Mouse (Mus musculus): Measurements from ENCODE around the gene Veph1.
"Not testable (repeated sequence)": the region's sequence is repeated elsewhere in the genome, so short reads cannot be mapped to it uniquely, and the experiment has no call there.

The Veph1 gene

GRCm38 (mm10) chr3:66296545-66296944 lies at the start of gene Veph1:
Veph1 (minus strand) TSS chr3:66296837.
- no peak for DNase-seq (ENCODE audit: low spot score in 2 of 2)

- DNase-seq (ENCODE audit: low spot score in 2 of 2): no peak
These were observed 44.1 kb upstream of the Veph1 start for GRCm38 (mm10) chr3:66340742-66341141.

GRCm38 (mm10) chr3:66332401-66332729 lies 35.7 kb upstream of the Veph1 start:
- DNase-seq (ENCODE audit: low spot score in 2 of 2): no peak

GRCm38 (mm10) chr3:66331592-66332400 lies 35.2 kb upstream of the Veph1 start:
- DNase-seq (ENCODE audit: low spot score in 2 of 2): peak; percentile 9 to 32

GRCm38 (mm10) chr3:66330896-66331579 lies 34.4 kb upstream of the Veph1 start:
- no peak for DNase-seq (ENCODE audit: low spot score in 2 of 2)

GRCm38 (mm10) chr3:66325962-66326834 lies 29.6 kb upstream of the Veph1 start:
- DNase-seq (ENCODE audit: low spot score in 2 of 2): no peak

GRCm38 (mm10) chr3:66325486-66325951 lies 28.9 kb upstream of the Veph1 start:
- DNase-seq (ENCODE audit: low spot score in 2 of 2): no peak

GRCm38 (mm10) chr3:66314793-66315715 lies 18.4 kb upstream of the Veph1 start:
- DNase-seq (ENCODE audit: low spot score in 2 of 2): no peak

GRCm38 (mm10) chr3:66310586-66310985 lies 13.9 kb upstream of the Veph1 start:
- no peak for DNase-seq (ENCODE audit: low spot score in 2 of 2)

GRCm38 (mm10) chr3:66309531-66309930 lies 12.9 kb upstream of the Veph1 start:
- DNase-seq (ENCODE audit: low spot score in 2 of 2): no peak

GRCm38 (mm10) chr3:66295236-66295635 lies 1.4 kb downstream of the Veph1 start:
- no peak for DNase-seq (ENCODE audit: low spot score in 2 of 2)

GRCm38 (mm10) chr3:66294729-66295128 lies 1.9 kb downstream of the Veph1 start:
- no peak for DNase-seq (ENCODE audit: low spot score in 2 of 2)

GRCm38 (mm10) chr3:66292356-66292946 lies 4.2 kb downstream of the Veph1 start:
- no peak for DNase-seq (ENCODE audit: low spot score in 2 of 2)

GRCm38 (mm10) chr3:66263270-66263669 lies 33.4 kb downstream of the Veph1 start:
- no peak for DNase-seq (ENCODE audit: low spot score in 2 of 2)

- DNase-seq (ENCODE audit: low spot score in 2 of 2): no peak
These were observed 34.3 kb downstream of the Veph1 start for GRCm38 (mm10) chr3:66262319-66262718.

GRCm38 (mm10) chr3:66254504-66255105 lies 42.0 kb downstream of the Veph1 start:
- DNase-seq (ENCODE audit: low spot score in 2 of 2): no peak

GRCm38 (mm10) chr3:66251842-66252241 lies 44.8 kb downstream of the Veph1 start:
- DNase-seq (ENCODE audit: low spot score in 2 of 2): no peak

GRCm38 (mm10) chr3:66240476-66240875 lies 56.2 kb downstream of the Veph1 start:
- DNase-seq (ENCODE audit: low spot score in 2 of 2): no peak

- DNase-seq (ENCODE audit: low spot score in 2 of 2): not testable (repeated sequence)
These were observed 60.3 kb downstream of the Veph1 start for GRCm38 (mm10) chr3:66236234-66236871.

All from frontal cortex, postnatal 14 days (tissue).